Mouse (Mus musculus) bone marrow macrophage, adult 2 months (primary cell): ENCODE results near the gene Krt88. TPM values are rescaled to one million over a fixed set of nuclear protein-coding genes. Genes with fewer than 3 reads are reported as not detected.

ENCODE experiments used
- H3K27ac ChIP-seq: 2 replicates; pipeline ENCODE4 v1.5.1; 2012; ENCODE audit warnings: low read depth, low read length; ENCODE audit not compliant: insufficient read depth
- H3K4me1 ChIP-seq: 2 replicates; pipeline ENCODE4 v1.6.1; 2012; ENCODE audit warnings: low read length; ENCODE audit not compliant: control insufficient read depth, insufficient read depth
- H3K4me3 ChIP-seq: 2 replicates; pipeline ENCODE4 v1.5.1; 2012; ENCODE audit warnings: mild to moderate bottlenecking, low read length, moderate library complexity; ENCODE audit not compliant: insufficient read depth
- CTCF ChIP-seq: IDR thresholded peaks from 2 replicates; pipeline ENCODE4 v1.5.1; 2012; ENCODE audit warnings: low read depth, mild to moderate bottlenecking, low read length, moderate library complexity
- POLR2A ChIP-seq: IDR thresholded peaks from 2 replicates; pipeline ENCODE4 v1.6.1; 2012; ENCODE audit warnings: mild to moderate bottlenecking, low read depth, low read length, borderline replicate concordance
- polyA plus RNA-seq: library from polyadenylated mRNA; stranded (reverse); fragments of >200 nt; gene quantifications from 2 replicates; pipeline ENCODE4 v1.2.4, GENCODE M21; 2012; ENCODE audit not compliant: missing spikeins, insufficient read depth, insufficient read length

Gene Krt88
- not detected in 2 replicates for polyA plus RNA-seq

- TF ChIP-seq CTCF (no peak), POLR2A (no peak)
- H3K4me3 ChIP-seq, result no peak within 1 kb of the TSS
Measured at GRCm38 (mm10) chr15:101447444-101447843, at the start of gene Krt88. Gene Krt88 (plus strand): TSS chr15:101447744.

GRCm38 (mm10) chr15:101398269-101398668 is 49.3 kb upstream of the Krt88 start:
- TF ChIP-seq CTCF (no peak), POLR2A (no peak)
- Histone ChIP-seq H3K27ac (no peak overlapping the region), H3K4me3 (no peak overlapping the region), H3K4me1 (no peaks in the 10 kb centered on the region)

More at GRCm38 (mm10) chr15:101447444-101447843, at the start of gene Krt88:
- no peak within 1 kb of the TSS for H3K27ac ChIP-seq
- H3K4me1 ChIP-seq, result no peaks in the 10 kb centered on the region

GRCm38 (mm10) chr15:101410775-101411174 is 36.8 kb upstream of the Krt88 start, which contains the start of gene Krt7:
Gene Krt7 (plus strand): TSS chr15:101411043.
- Histone ChIP-seq H3K27ac (no peak within 1 kb of the TSS), H3K4me1 (no peaks in the 10 kb centered on the region), H3K4me3 (no peak within 1 kb of the TSS)
- TF ChIP-seq CTCF (no peak), POLR2A (no peak)

GRCm38 (mm10) chr15:101412188-101412587 is 35.4 kb upstream of the Krt88 start:
- no peaks in the 10 kb centered on the region for H3K4me1 ChIP-seq
- no peak for TF ChIP-seq POLR2A
- TF ChIP-seq CTCF, result no peak
- no peak overlapping the region for H3K27ac ChIP-seq
- no peak overlapping the region for H3K4me3 ChIP-seq

GRCm38 (mm10) chr15:101413916-101414635 is 33.5 kb upstream of the Krt88 start:
- no peak overlapping the region for H3K27ac ChIP-seq
- no peak overlapping the region for H3K4me3 ChIP-seq
- TF ChIP-seq POLR2A, result no peak
- no peak for TF ChIP-seq CTCF
- H3K4me1 ChIP-seq, result no peaks in the 10 kb centered on the region

- Histone ChIP-seq H3K4me3 (no peak overlapping the region), H3K4me1 (no peaks in the 10 kb centered on the region), H3K27ac (no peak overlapping the region)
- TF ChIP-seq POLR2A, result no peak
- no peak for TF ChIP-seq CTCF
Measured at GRCm38 (mm10) chr15:101414807-101415565, 32.6 kb upstream of the Krt88 start.

GRCm38 (mm10) chr15:101418950-101419349 is 28.6 kb upstream of the Krt88 start:
- TF ChIP-seq CTCF, result no peak
- no peak for TF ChIP-seq POLR2A
- Histone ChIP-seq H3K27ac (no peak overlapping the region), H3K4me1 (no peaks in the 10 kb centered on the region), H3K4me3 (no peak overlapping the region)

- H3K4me1 ChIP-seq, result no peaks in the 10 kb centered on the region
- H3K4me3 ChIP-seq, result no peak overlapping the region
- H3K27ac ChIP-seq, result no peak overlapping the region
- TF ChIP-seq CTCF (no peak), POLR2A (no peak)
Measured at GRCm38 (mm10) chr15:101420903-101421302, 26.6 kb upstream of the Krt88 start.

GRCm38 (mm10) chr15:101424914-101425313 is 22.6 kb upstream of the Krt88 start:
- H3K4me1 ChIP-seq, result no peaks in the 10 kb centered on the region
- H3K4me3 ChIP-seq, result no peak overlapping the region
- H3K27ac ChIP-seq, result no peak overlapping the region
- no peak for TF ChIP-seq POLR2A
- TF ChIP-seq CTCF, result no peak

GRCm38 (mm10) chr15:101436611-101437010 is 10.9 kb upstream of the Krt88 start:
- Histone ChIP-seq H3K4me3 (no peak overlapping the region), H3K27ac (no peak overlapping the region), H3K4me1 (no peaks in the 10 kb centered on the region)
- no peak for TF ChIP-seq POLR2A
- TF ChIP-seq CTCF, result no peak
